Mouse (Mus musculus) ES-Bruce4 (cell line): Measurements from ENCODE around the gene Hmgb4.

Experiments
- CTCF ChIP-seq: IDR thresholded peaks from one replicate; pipeline ENCODE4 v1.8.1; 2011; ENCODE audit warnings: low read depth, low read length
- EP300 ChIP-seq: IDR thresholded peaks from 2 replicates; pipeline ENCODE4 v1.6.1; 2011; ENCODE audit warnings: low read depth, low read length; ENCODE audit not compliant: insufficient read depth
- POLR2A ChIP-seq: IDR thresholded peaks from one replicate; pipeline ENCODE4 v1.8.1; 2011; ENCODE audit warnings: low read length; ENCODE audit not compliant: insufficient read depth

GRCm38 (mm10) chr4:128248676-128249075 is 12.1 kb downstream of the Hmgb4 start:
- TF ChIP-seq CTCF = no peak
- TF ChIP-seq POLR2A = no peak
- no peak for TF ChIP-seq EP300
